ENCODE assay signal across 14 mouse cellular contexts in genomic region chr16:50160418-50161271, GRCm38 (mm10).
DNase-seq lines count a peak whose midpoint lies in the region; ATAC-seq lines count a peak whose summit lies in the region.
"Had no signal": no experiment of that assay in that cellular context is flagged by ENCODE, and none has a peak within 500 bp of the region (broad histone marks: within the 10 kb centered on the region; RNA-seq: fewer than 3 reads in every experiment).

No protein-coding gene starts in this region.

- H3K9me3 ChIP-seq in forebrain, embryonic 15.5 days = no peaks in the 10 kb centered on the region
- H3K9me3 ChIP-seq in forebrain, embryonic 14.5 days (replicated peaks; ENCODE audit: control insufficient read depth, low read length) = no peaks in the 10 kb centered on the region
- peaks cover 6% of the 10 kb centered on the region; the same call in 1 of the 2 replicates for H3K9me3 ChIP-seq in megakaryocyte, embryonic 14.5 days
- H3K9me3 ChIP-seq in hindbrain, embryonic 13.5 days = no peaks in the 10 kb centered on the region
- H3K9me3 ChIP-seq in stomach, embryonic 14.5 days (ENCODE audit: control insufficient read depth, low read depth, low read length) = no peaks in the 10 kb centered on the region
- no peaks in the 10 kb centered on the region for H3K9me3 ChIP-seq in kidney, embryonic 15.5 days (replicated peaks)
- H3K9me3 ChIP-seq: limb, embryonic 13.5 days had no signal

- DNase-seq in forebrain, embryonic 14.5 days (ENCODE audit: low spot score) = no peak
- DNase-seq in embryo, embryonic 10 days (ENCODE audit: low spot score) = no peak
- DNase-seq: adrenal gland, postnatal 25 days; heart, adult 2 months; heart, postnatal 4 days; kidney, postnatal 10 days; liver, postnatal 0 days had no signal

- ATAC-seq in forebrain, embryonic 15.5 days (replicated peaks) = 0 out of 2 replicates have a peak, but pooled peaks have one; percentile 13
- ATAC-seq in forebrain, embryonic 14.5 days = no peak
- ATAC-seq in megakaryocyte, adult 5-6 weeks (ENCODE audit: poor library complexity, severe bottlenecking) = no peak
- 0 out of 2 replicates have a peak, but pooled peaks have one; percentile 49 for ATAC-seq in hindbrain, embryonic 13.5 days (ENCODE audit: low FRiP score)
- ATAC-seq in stomach, embryonic 14.5 days (ENCODE audit: insufficient number of reproducible peaks, insufficient read depth, low FRiP score, low read depth) = 0 out of 2 replicates have a peak, but pooled peaks have one; percentile 51
- no peak for ATAC-seq in kidney, embryonic 15.5 days (replicated peaks; ENCODE audit: low FRiP score)
- ATAC-seq: liver, postnatal 0 days had no signal

- no peaks in the 10 kb centered on the region for H3K27me3 ChIP-seq in forebrain, embryonic 15.5 days
- no peaks in the 10 kb centered on the region for H3K27me3 ChIP-seq in forebrain, embryonic 14.5 days (replicated peaks; ENCODE audit: control insufficient read depth, insufficient read depth, low read length)
- peaks cover 3% of the 10 kb centered on the region for H3K27me3 ChIP-seq in megakaryocyte, embryonic 14.5 days (replicated peaks)
- no peaks in the 10 kb centered on the region for H3K27me3 ChIP-seq in hindbrain, embryonic 13.5 days
- no peaks in the 10 kb centered on the region for H3K27me3 ChIP-seq in stomach, embryonic 14.5 days (ENCODE audit: control insufficient read depth, insufficient read depth, low read length)
- H3K27me3 ChIP-seq in kidney, embryonic 15.5 days = no peaks in the 10 kb centered on the region
- H3K27me3 ChIP-seq: limb, embryonic 13.5 days had no signal

- no peaks in the 10 kb centered on the region for H3K36me3 ChIP-seq in forebrain, embryonic 15.5 days
- no peaks in the 10 kb centered on the region for H3K36me3 ChIP-seq in forebrain, embryonic 14.5 days (ENCODE audit: control insufficient read depth, insufficient read depth, low read length)
- no peaks in the 10 kb centered on the region for H3K36me3 ChIP-seq in megakaryocyte, embryonic 14.5 days (replicated peaks; ENCODE audit: low read length)
- H3K36me3 ChIP-seq in hindbrain, embryonic 13.5 days = no peaks in the 10 kb centered on the region
- no peaks in the 10 kb centered on the region for H3K36me3 ChIP-seq in stomach, embryonic 14.5 days (ENCODE audit: control insufficient read depth, insufficient read depth, low read length)
- no peaks in the 10 kb centered on the region for H3K36me3 ChIP-seq in kidney, embryonic 15.5 days
- H3K36me3 ChIP-seq: limb, embryonic 13.5 days had no signal

- H3K4me3 ChIP-seq in forebrain, embryonic 15.5 days = no peak overlapping the region
- H3K4me3 ChIP-seq in forebrain, embryonic 14.5 days (ENCODE audit: low read depth, low read length) = no peak overlapping the region
- H3K4me3 ChIP-seq in megakaryocyte, embryonic 14.5 days (replicated peaks) = peak overlapping the region; percentile 29
- no peak overlapping the region for H3K4me3 ChIP-seq in hindbrain, embryonic 13.5 days
- H3K4me3 ChIP-seq in stomach, embryonic 14.5 days (ENCODE audit: low read depth, low read length) = no peak overlapping the region
- no peak overlapping the region for H3K4me3 ChIP-seq in kidney, embryonic 15.5 days (replicated peaks)
- H3K4me3 ChIP-seq: heart, adult 2 months; limb, embryonic 13.5 days had no signal

- no peak overlapping the region for H3K4me2 ChIP-seq in forebrain, embryonic 15.5 days (replicated peaks)
- no peak overlapping the region for H3K4me2 ChIP-seq in forebrain, embryonic 14.5 days (ENCODE audit: low read length)
- no peak overlapping the region for H3K4me2 ChIP-seq in hindbrain, embryonic 13.5 days
- no peak overlapping the region for H3K4me2 ChIP-seq in stomach, embryonic 14.5 days (replicated peaks; ENCODE audit: low read depth, low read length)
- H3K4me2 ChIP-seq in kidney, embryonic 15.5 days = no peak overlapping the region
- H3K4me2 ChIP-seq: limb, embryonic 13.5 days had no signal

- H3K9ac ChIP-seq in forebrain, embryonic 15.5 days (replicated peaks) = no peak overlapping the region
- no peak overlapping the region for H3K9ac ChIP-seq in forebrain, embryonic 14.5 days (ENCODE audit: low read length)
- H3K9ac ChIP-seq in hindbrain, embryonic 13.5 days = no peak overlapping the region
- H3K9ac ChIP-seq in stomach, embryonic 14.5 days (replicated peaks; ENCODE audit: low read depth, low read length) = no peak overlapping the region
- H3K9ac ChIP-seq in kidney, embryonic 15.5 days = no peak overlapping the region
- H3K9ac ChIP-seq: limb, embryonic 13.5 days; liver, postnatal 0 days had no signal

- H3K27ac ChIP-seq in forebrain, embryonic 15.5 days (replicated peaks) = no peak overlapping the region
- H3K27ac ChIP-seq in forebrain, embryonic 14.5 days (ENCODE audit: low read depth, low read length) = no peak overlapping the region
- no peak overlapping the region for H3K27ac ChIP-seq in hindbrain, embryonic 13.5 days
- H3K27ac ChIP-seq in stomach, embryonic 14.5 days (ENCODE audit: low read length) = no peak overlapping the region
- no peak overlapping the region for H3K27ac ChIP-seq in kidney, embryonic 15.5 days
- H3K27ac ChIP-seq: heart, adult 2 months; limb, embryonic 13.5 days had no signal

- WGBS in forebrain, embryonic 15.5 days = 95% methylated on average over 11 of the region's 11 CpGs
- WGBS in forebrain, embryonic 14.5 days = 95% methylated on average over 11 of the region's 11 CpGs
- 94% methylated on average over 11 of the region's 11 CpGs for WGBS in hindbrain, embryonic 13.5 days
- WGBS in stomach, embryonic 14.5 days = 92% methylated on average over 11 of the region's 11 CpGs
- WGBS in kidney, embryonic 15.5 days = 95% methylated on average over 11 of the region's 11 CpGs

- no peaks in the 10 kb centered on the region for H3K4me1 ChIP-seq in forebrain, embryonic 15.5 days
- no peaks in the 10 kb centered on the region for H3K4me1 ChIP-seq in forebrain, embryonic 14.5 days (ENCODE audit: control insufficient read depth, insufficient read depth, low read length)
- H3K4me1 ChIP-seq in megakaryocyte, embryonic 14.5 days = peaks cover 9% of the 10 kb centered on the region; the same call in 1 of the 2 replicates
- peaks cover 4% of the 10 kb centered on the region; the same call in 1 of the 2 replicates for H3K4me1 ChIP-seq in hindbrain, embryonic 13.5 days (replicated peaks)
- H3K4me1 ChIP-seq in stomach, embryonic 14.5 days (ENCODE audit: control insufficient read depth, insufficient read depth, low read length) = no peaks in the 10 kb centered on the region
- peaks cover 10% of the 10 kb centered on the region; the same call in 1 of the 2 replicates for H3K4me1 ChIP-seq in kidney, embryonic 15.5 days

Comparison
In these comparisons a context has a peak if more than half of its experiments do, and no peak if none do; other contexts are left out.
1. ATAC-seq: peak in forebrain, embryonic 15.5 days (single experiment), hindbrain, embryonic 13.5 days (single experiment) and stomach, embryonic 14.5 days (single experiment); none in forebrain, embryonic 14.5 days (single experiment), megakaryocyte, adult 5-6 weeks (single experiment) and kidney, embryonic 15.5 days (single experiment).